Mouse (Mus musculus) adipocyte (in vitro differentiated cells): ENCODE data around the gene Grcc10.
A peak's percentile ranks its signal among the peaks of the same experiment; 100 is the strongest.

Experiments used
- DNase-seq: peaks from one replicate; pipeline ENCODE4 v3.0.0-alpha.2; 2016; ENCODE audit warnings: low spot score

Gene Grcc10

DNA sequence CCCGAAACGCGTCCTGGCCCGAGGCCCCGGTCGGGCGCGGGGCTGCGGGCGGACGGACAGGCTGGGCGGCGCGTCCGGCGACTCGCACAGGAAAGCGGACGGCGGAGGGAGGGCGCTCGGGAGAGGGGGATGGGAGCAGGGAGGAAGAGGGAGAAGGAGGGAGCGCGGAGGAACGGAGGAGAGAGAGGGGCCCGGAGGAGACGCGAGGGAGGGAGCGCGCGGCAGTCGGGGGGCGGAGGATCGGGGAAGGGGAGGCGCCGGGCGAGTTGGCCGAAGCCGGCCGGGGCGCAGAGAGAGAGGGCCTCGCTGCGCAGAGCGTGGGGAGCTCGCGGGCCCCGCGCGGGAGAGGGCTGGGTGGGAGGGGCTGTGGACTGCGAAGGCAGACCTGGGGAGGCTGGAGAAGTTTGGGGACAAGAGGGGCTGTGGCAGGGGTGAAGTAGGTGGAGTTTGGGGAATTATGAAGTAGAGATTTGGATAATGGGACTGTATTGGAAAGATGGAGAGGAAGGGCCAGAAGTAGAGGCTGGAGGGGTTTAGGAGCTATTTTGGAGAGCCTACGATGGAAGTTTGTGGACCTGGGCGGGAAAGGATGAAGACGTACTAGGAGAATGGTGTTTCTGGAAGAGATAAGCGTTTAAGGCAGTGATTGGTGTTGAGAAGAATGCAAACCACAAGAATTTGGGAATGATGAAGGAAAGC is 15.6 kb upstream of the Grcc10 start:
- peak; percentile 88 for DNase-seq

DNA sequence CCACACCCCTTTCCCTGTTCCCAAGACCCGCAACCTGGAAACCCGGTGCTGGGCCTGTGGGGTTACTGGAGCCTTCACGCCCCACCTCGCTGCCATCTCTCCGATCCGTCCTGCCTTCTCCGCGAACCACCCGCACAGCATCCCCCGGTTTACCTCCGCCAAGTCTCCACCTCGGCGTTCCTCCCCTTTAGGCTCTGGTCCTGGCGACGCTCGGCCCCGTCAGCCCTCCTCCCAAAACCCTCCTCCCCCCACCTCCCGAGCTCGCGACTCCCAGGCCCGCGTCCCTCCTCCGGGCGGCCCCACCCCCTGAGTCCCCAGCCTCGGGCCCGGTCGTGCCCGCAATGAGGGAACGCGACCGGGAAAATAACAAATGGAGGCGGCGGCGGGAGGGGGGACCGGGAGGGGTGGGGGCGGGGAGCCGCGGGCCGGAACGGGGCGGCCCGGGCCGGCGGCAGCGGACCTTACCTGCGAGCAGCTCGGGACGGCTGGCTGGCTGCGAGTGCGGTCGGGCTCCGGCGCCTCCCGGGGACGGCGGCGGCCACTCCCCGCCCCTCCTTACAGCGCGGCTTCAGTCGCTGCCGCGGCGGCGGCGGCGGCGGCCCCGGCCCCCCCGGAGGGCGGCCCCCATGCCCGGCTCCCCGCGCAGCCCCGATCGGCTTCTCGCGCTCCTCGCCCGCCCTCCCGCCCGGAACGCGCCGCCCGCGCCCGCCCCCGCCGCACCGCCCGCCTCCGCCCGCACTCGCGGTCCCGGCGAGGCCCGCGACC is 14.8 kb upstream of the Grcc10 start, which contains the start of the genes Gm45234 and Atn1:
TSS of gene Gm45234 (minus strand) at position 191 of the 765 bp plus-strand sequence.
TSS of gene Atn1 (minus strand) at position 694 of the 765 bp plus-strand sequence.
- DNase-seq: peak; percentile 76

DNA sequence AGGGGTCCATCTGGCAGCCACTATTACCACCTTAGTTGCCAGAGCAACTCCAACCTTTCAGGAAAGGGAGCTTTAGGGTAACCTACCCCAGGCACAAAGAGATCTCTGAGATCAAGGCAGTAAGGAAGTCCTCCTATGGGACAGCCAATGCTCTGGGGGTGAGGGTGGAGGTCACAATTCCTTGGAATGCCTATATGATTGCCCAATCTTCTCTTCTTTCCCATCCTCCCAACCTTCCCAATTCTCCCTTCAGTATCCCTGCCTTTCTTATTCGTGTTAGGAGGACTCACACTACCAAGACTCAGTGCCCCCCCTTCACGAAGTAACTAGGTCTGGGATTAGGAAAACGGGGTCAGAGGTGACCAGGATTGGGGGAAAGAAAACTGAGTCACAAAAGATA is 14.1 kb upstream of the Grcc10 start:
- peak; percentile 64 for DNase-seq

DNA sequence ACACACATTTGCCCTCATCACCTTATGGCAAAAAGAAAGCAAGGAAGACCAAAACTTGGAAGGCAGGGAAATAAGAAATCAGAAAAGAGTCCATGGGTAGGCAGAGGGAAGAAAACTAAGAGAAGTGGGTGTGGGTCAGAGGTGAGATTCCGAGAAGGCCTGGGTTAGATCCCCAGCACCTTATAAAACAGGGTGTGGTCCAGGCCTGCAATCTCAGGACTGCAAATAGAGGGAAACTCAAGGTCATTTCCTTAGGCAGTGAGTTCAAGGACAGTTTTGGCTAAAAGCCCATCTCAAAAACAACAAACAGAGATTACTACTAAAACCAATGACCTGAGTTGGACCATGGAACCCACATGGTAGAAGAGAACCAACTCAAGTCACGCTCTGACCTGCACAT is 12.7 kb upstream of the Grcc10 start:
- no peak for DNase-seq

DNA sequence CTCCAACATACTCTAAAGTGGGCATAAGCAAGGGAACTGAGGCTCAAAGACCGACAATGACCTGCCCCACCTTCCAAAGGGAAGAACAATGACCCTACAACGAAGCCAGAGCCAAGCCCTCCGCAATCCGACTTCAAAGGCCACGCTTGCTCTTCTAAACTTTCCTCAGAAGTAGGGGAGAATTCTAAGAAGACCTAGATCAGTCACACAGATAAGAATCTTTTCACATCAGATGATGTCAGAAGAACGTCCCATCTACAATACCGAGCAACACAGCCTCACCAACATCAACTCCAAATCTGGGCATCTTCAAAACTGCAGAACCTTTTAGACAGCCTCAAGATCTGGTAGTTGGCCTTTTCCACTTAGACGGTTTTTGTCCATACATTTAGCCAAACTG is 9.2 kb upstream of the Grcc10 start:
- no peak for DNase-seq

DNA sequence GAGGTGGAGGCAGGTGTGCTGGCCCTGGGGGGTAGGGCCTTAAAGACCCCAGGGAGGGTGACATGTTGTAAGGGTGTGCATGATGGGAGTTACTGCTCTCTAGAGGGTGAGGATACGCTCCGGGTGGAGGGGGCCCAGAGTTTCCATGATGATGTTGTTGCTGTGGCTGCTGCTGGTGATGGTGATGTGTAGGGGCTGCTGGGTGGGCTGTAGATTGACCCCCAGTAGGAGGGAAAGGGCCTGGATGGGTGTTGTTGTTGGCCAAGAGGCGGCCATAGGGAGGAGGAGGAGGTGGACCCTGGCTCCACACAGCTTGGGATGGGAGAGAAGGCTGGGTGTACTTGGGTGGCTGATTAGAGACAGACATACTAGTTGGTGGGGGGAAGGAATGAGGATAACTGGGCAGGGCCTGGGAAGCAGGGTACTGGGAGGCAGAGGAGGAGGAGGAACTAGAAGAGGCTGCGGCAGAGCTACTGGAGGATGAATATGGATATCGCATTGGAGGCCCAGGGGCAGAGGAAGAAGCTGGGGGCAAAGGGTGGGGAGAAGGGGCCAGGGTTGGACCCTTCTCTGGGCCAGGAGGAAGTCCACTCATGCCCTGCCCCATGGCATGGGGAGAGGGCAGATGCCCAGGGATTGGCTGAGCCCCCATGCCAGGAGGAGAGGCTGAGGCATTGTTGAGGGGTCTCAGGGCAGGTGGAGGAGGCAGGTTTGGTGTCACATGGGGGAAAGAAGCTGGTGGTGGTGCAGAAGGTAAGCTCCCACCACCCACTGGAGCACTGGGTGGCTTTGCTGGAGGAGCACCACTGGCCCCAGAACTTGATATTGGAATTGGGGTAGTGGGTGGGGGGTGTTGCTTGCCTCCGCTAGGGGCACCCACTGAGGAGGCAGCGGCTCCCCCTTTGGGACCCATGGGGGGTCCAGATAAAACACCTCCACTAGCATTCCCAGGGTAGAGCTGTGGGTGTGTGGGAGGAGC is 5.8 kb upstream of the Grcc10 start:
- DNase-seq: no peak

DNA sequence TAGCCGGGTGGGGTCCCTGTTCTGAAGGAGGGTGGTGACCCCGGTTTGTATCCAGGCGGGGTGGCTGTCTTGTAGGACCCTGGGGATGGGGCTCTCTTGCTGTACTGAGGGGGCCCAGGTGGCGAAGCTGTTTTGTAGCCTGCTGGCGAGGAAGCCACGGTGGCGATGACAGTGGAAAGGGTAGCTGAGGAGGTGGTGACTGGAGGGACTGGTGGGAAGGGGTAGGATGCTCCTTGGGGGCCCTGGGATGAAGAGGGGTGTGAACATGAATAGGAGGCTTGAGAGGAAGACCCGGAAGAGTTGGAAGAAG is 5.1 kb upstream of the Grcc10 start:
- no peak for DNase-seq

DNA sequence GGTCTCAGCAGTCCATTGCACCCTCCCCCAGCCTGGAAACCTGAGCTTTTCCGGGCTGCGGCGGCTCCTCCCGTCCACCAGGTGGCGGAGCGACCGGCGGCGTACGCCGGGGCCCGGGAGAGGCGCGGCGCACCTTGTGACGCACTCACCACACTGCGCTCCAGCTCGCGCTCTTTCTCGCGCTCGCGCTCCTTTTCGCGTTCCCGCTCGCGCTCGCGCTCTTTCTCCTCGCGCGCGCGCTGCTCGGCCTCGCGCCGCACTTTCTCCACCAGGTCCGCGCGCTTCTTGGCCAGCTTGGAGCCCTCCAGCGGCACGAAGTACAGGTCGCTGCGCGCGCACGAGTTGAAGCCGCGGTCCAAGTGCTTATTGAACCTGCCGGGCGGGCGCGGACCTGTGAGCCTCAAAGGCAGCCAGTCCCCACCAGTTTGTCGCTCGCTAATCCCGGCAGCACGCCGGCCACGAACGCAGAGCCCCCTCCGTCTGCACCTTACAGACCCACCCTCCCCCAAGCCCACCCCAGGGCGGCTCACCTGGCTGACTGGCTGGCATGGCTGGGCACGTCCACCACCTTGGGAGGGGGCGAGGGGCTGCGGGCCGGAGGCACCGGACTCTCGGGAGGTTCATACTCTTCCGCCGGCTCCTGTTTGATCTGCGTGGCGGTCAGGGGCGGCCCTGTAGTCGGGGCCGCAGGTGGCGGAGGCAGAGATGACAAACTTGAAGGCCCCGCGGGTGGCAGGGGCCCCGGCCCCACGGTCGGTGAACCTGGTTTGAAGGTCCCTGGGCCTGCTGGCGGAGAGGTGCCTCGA is 4.5 kb upstream of the Grcc10 start:
- no peak for DNase-seq

DNA sequence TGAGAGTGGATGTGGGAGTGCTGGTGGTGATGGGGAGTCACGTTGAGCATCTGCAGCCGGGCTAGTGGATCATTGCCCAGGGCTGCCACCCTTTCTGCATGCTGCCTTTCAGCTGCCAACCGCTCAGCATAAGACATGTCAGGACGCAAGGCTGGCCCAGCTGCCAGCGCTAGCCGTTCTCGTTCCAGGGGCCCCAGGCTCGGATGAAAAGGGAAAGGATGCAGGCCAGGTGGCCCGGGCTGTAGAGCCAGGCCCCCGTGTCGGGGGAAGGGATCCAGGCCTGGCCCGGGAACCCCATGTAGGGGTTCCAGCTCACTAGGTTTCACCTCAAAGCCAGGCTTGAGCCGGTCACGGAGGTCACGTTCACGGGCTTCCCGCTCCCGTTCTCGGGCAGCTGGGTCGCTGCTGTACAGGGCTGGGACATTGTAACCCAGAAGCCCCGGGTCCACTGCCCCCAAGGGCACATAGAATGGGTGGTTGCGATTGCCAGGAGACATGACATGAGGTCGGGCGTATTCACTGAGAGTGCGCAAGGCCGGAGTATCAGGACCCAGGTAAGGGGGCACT is 3.7 kb upstream of the Grcc10 start:
- DNase-seq: no peak

DNA sequence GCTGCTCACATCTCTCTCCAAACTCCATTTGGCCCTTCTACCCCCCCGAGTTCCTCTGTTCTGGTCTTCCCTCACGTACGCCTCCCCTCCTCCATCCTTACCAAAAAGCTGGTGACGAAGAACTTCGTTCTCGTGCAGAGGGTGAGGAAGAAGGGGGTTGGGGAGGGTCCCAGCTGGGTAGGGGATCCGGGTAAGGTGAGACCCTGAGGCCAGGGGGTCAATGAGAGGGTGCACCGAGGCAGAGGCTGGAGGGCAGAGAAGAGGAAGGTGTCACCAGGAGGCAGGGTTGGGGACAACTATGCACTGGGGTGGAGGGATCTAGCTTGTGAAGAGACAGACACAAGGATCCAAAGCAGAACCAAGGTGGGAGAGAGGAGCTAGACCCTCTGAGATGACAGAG is 2.5 kb upstream of the Grcc10 start:
- no peak for DNase-seq

DNA sequence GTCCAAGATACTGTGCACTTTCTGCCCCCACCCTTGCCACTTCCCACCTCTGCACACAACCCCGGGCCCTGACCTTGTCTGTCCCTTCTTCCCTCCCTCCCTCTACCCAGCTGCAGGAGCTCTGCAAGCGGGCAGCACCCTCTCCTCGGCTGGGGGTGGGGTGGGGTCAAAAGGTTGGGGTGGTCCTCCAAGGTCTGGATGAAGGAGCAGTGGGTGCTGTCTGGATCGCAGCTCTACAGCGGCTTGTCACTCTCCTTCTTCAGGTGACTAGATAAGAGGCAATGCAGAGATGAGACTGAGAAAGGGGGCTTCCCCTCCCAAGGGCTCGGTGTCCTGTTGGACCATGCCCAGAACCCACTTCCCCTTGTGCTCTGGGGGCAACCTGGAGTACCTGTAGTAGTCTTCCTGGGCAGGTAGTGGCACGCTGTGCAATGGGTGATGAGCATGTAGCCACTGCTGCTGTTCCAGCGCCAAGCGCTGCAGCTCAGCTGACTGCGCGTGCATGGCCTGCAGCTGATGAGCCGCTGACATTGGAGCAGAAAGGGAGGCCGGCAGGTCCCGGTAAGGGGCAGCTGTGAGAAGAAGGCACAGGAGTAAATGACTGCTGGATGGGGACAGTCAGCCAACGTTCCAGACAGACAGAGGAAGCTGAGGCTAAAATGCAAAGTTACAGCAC is 1.8 kb upstream of the Grcc10 start:
- no peak for DNase-seq

DNA sequence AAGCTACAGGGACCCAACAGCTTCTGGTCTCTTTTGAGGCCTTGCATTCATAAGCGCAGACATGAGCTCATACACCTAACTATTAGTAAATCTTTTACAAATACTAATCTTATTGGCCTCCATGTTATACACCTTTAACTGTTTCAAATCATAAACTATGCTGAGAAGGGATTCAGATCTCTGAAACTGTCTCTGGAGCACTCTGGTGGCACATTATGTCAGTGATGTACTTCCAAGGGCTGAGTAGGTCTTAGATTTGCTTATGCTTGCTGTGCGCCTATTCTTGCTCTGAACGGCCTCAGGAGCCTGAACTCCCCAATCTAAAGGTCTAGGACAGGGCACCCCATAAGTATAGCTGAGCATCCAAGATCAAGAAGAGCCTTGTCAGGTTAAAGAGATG is 668 bp upstream of the Grcc10 start:
- no peak for DNase-seq

DNA sequence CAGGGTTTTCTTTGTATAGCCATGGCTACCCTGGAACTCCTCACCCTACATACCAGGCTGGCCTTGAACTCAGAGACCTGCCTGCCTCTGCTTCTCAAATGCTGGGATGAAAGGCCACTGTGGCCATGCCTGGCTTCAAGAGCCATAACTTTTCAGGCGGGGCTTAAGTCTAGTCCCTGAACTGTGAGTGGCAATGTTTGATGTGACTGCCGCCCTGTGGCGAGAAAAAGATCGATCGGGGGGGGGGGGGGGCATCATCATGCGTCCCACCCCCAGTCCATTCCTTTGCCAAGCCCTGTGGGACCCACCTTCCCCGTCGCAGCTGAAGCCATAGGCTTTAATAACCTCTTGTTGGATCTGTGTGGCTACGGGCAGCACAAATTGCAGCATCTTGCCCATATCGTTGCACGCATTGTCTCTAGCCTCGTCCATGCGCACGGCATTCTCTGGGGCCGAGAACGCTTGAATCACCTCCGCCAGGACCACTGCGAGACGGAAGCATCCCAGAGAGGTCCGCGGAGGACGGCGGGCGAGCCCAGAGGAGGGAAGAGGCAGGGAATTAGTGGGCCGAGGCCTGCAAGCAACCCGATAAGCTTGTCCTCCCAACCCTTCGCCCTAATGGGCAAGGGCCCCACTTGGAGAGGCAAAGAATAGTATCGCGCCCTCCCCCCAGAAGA is 825 bp downstream of the Grcc10 start:
- peak; percentile 88 for DNase-seq

DNA sequence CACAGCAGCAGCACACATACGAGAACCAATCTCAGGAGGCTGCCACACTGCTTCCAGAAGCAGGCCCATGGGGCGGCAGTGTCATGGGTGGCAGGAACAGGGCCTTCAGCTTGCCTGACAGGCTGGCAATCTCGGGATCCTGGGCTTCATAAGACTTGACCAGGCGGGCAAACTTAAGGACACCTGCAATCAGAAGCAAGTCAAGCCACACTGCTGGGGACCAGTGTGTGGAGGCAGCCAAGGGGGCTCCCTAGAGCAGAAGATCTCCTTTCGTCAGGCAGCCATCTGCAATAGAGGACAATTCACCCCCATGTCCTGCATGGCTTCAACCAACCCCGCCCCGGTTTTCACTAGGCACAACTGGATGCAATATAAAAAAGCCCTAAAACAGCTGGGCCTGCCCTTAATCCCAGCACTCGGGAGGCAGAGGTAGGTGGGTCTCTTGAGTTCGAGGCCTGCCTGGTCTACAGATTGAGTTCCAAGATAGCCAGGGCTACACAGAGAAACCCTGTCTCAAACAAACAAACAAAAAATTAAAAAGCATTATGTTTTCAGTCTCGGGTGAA is 1.9 kb downstream of the Grcc10 start:
- no peak for DNase-seq

DNA sequence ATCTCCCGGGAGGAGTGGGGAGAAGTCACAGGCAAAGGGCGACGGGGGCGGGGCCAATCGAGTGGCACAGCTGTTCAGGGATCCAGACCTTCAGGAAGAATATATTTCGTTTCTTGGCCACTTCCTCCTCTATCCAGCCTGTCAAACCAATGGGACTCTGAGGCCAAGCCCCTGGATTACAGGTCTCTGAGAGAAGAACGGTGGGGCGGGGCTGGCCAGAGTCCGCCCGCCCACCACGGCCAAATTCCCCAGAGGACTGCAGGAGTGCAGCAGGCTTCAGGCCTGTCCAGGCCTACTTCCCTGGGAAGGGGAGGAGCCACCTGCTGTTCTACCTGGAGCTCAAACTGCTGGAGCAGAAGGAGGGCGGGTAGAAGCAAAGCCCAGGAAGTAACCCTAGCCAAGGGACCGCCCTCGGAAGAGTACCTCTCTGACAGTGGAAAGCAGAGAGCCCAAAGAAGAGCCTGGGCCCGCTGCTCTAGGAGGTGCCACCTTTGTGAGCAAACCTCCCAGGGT is 2.6 kb downstream of the Grcc10 start, which contains the start of gene Ptpn6:
TSS of gene Ptpn6 (minus strand) at position 204 of the 513 bp plus-strand sequence.
- DNase-seq: no peak

DNA sequence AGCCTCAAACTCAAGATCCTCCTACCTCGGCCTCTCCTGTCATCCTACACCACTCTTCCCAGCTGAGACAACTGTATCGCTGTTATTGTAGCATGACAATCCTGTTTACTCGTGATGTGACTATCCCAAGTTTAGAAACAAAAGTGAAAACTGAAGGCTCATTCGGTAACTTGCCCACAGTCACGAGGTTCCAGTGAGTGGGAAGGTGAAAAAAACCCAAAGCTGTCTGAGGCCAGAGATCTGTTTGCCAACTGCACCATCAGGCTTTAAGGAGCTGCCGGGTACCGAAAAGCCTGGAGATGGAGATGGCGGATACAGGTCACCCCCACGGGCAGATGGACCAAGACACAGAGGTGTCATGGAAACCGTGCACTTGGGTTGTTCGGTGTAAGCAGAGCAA is 4.1 kb downstream of the Grcc10 start:
- no peak for DNase-seq

DNA sequence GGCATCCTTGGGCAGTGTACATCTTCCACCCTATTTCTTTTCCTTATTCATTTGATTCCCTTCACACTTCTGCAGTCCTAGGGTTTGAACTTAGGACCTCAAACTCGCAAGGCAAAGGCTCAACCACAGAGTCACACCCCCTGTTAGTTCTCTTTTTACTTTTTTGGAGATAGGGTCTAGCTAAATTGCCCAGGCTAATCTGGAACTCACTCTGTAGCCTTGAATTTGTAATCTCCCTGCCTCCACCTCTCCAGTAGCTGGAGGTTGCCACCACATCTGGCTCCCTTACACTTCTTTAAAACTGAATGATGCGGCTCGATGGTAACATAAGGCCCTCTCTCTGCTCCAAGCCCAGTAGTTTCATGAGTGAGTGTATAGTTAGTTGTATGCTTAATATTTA is 6.8 kb downstream of the Grcc10 start:
- DNase-seq: no peak

DNA sequence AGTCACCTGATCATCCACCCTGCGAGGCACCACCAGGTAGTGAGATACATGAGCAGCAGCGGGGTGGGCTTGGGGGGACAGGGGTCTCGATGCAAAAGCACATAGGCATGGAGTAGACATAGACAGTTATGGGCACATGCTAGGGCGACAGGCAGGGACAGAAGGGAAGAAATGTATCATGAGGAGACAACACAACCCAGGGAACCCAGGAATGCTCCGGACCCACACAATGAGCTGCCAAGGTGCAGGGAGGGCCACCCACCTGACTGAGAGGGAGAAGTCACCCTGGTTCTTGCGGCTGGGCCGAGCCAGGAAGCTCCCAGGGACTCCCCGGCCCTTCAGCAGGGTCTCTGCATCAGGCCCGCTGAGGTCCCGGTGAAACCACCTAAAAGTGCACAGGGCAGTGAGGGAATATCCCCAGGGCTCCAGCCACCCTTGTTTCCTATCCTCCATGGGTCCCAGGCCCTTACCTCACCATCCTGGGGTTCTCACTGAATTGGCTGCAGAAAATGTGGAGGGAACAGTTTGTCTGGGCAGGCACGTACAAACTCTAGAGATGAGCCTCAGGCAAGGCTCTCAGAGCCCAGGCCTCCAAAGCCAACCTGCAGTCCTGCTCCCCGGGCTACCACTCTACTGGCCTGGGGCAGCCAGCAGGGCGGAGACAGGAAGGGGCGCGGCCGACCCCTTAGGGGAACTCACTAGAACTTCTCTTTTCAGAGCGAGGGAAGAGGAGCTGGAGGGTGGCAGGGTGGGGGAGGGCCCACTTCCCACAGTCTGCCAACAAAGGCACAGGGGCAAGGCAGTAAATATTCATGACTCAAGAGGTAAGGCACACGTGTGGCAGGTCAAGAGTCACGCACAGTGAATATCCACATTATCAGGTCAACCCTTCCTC is 8.5 kb downstream of the Grcc10 start:
- DNase-seq: no peak
